Mouse (Mus musculus) hindbrain, postnatal 0 days (tissue): ENCODE measurements around the gene Stat6. TPM values are rescaled to one million over a fixed set of nuclear protein-coding genes. Genes with fewer than 3 reads are reported as not detected.

ENCODE experiments used
- ATAC-seq: fragments of 200-750 bp; cut with Nextera tagmentation; 2 replicates; pipeline ENCODE4 v1.8.0; 2017; ENCODE audit warnings: mild to moderate bottlenecking, moderate TSS enrichment, moderate library complexity
- DNase-seq: peaks from one replicate; pipeline ENCODE4 v3.0.0-alpha.2; 2015; ENCODE audit warnings: low spot score
- H3K27ac ChIP-seq: fragments of 300-500 bp; sonication (generic); 2 replicates; pipeline ENCODE4 v1.5.1; 2014; ENCODE audit warnings: mild to moderate bottlenecking
- H3K27me3 ChIP-seq: fragments of 300-500 bp; sonication (generic); 2 replicates; pipeline ENCODE4 v1.6.1; 2014; ENCODE audit warnings: low read length, mixed read lengths; ENCODE audit not compliant: insufficient read depth
- H3K36me3 ChIP-seq: fragments of 300-500 bp; sonication (generic); 2 replicates; pipeline ENCODE4 v1.6.1; 2014; ENCODE audit warnings: low read length, mixed read lengths; ENCODE audit not compliant: insufficient read depth
- H3K4me1 ChIP-seq: fragments of 300-500 bp; sonication (generic); 2 replicates; pipeline ENCODE4 v1.6.1; 2014; ENCODE audit warnings: antibody characterized with exemption, low read length, mixed read lengths; ENCODE audit not compliant: insufficient read depth
- H3K4me2 ChIP-seq: fragments of 300-500 bp; sonication (generic); 2 replicates; pipeline ENCODE4 v1.6.1; 2014; ENCODE audit warnings: low read depth, mild to moderate bottlenecking, low read length, moderate library complexity, mixed read lengths
- H3K4me3 ChIP-seq: fragments of 300-500 bp; sonication (generic); 2 replicates; pipeline ENCODE4 v1.5.1; 2014; ENCODE audit warnings: low read length
- H3K9ac ChIP-seq: fragments of 300-500 bp; sonication (generic); replicated peaks from 2 replicates; pipeline ENCODE4 v1.6.1; 2014; ENCODE audit warnings: mild to moderate bottlenecking, low read length, moderate library complexity, mixed read lengths
- H3K9me3 ChIP-seq: fragments of 300-500 bp; sonication (generic); 2 replicates; pipeline ENCODE4 v1.6.1; 2016; ENCODE audit warnings: low read length, mixed read lengths
- CTCF ChIP-seq: IDR thresholded peaks from 2 replicates; pipeline ENCODE4 v1.5.1; 2016; ENCODE audit warnings: antibody characterized with exemption, control low read depth, low read depth
- WGBS: fragments of 180-500 bp; shearing (Covaris S2); extraction: QIAGEN DNeasy Blood & Tissue Kit; methylation state at CpG from one replicate; pipeline ENCODE4 v1.1.7; 2014; 5-methylcytosine and 5-hydroxymethylcytosine counted together
- polyA plus RNA-seq: library from polyadenylated mRNA; unstranded; fragments of >200 nt; fragmentation: Nextera tagmentation; extraction: Ambion mirVana; gene quantifications from 2 replicates; pipeline ENCODE4 v1.2.1, GENCODE M21; 2015
- total RNA-seq: library from RNA; depleted of rRNA; stranded (reverse); fragments of >200 nt; gene quantifications from 2 replicates; pipeline ENCODE4 v1.2.3, GENCODE M21; 2014; rRNA removed

Gene Stat6
- total RNA-seq (5.3 and 9.5 TPM in 2 replicates), polyA plus RNA-seq (4.7 and 5.3 TPM in 2 replicates)

DNA sequence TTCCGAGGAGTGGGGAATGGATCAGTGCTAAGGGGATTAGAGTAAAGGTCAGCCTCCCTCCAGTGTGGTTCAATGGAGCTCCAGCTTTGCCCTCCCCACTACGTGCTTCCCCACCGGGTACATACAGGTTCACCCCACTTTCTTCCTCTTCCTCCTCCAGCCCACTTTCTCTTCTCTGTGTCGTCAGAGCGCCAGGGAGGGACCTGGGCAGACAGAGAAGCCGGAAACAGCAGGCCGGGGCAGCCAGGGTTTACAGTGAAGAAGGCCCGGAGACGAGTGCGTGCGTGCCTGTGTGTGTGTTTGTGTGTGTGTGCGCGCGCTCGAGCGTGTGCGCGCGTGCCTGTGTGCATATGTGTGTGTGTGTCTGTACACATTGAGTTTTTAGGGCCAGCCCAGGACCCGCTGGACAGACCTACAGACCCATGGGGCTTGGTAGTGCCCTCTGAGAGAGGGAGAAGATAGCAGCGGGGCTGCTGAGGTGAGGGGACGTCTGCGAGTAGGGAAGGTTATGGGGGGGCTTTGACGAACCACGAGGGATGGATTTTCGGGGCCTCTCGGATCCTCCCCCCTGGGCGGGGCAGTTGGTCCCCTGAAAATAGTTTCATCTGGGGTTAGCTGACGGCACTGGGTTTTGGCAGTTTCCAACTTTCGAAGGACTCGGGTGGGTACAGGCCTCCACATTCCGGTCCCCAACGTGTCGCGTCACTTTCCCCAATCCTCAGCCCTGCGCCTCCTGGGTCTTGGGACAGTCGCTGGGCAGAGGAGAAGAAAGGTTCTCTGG lies at the start of gene Stat6:
Gene Stat6 (plus strand): TSS at position 215 of the 781 bp plus-strand sequence.
- peak within 1 kb of the TSS; percentile 59 for H3K4me2 ChIP-seq
- peaks cover 25% of the 10 kb centered on the region; the same call in 1 of the 2 replicates for H3K27me3 ChIP-seq
- no peak for TF ChIP-seq CTCF
- H3K27ac ChIP-seq: peak within 1 kb of the TSS; percentile 68
- H3K9ac ChIP-seq: peak within 1 kb of the TSS; percentile 41
- no peaks in the 10 kb centered on the region for H3K9me3 ChIP-seq
- H3K4me3 ChIP-seq: peak within 1 kb of the TSS; percentile 37
- H3K4me1 ChIP-seq: peaks cover 6% of the 10 kb centered on the region; the same call in 1 of the 2 replicates
- WGBS: 8% methylated on average over 37 of the region's 37 CpGs
- ATAC-seq (peak; percentile 63), DNase-seq (no peak)
- no peaks in the 10 kb centered on the region for H3K36me3 ChIP-seq

DNA sequence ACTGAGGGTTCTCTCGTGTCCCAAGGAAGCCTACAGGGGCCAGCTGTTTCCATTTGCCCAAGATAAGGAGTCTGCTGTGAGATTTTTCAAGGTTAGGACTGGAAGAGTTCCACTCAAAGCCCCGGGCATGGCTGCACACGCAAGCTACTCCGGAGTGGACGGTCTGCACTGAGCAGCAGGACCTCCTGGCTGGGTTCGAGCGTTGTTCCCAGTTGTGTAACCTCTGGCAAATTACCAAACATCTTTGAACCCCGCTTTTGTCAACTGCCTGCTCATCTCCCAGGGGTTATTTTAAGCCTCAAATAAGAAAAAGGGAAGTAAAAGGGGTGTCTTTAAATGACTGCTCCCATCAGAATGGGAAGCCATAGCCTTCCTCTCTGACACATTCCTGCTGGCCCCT lies 48.4 kb upstream of the Stat6 start:
- DNase-seq (no peak), ATAC-seq (no peak)
- Histone ChIP-seq H3K9me3 (no peaks in the 10 kb centered on the region), H3K4me2 (no peak overlapping the region), H3K4me3 (no peak overlapping the region), H3K4me1 (peaks cover 11% of the 10 kb centered on the region; the same call in 1 of the 2 replicates), H3K9ac (no peak overlapping the region), H3K36me3 (peaks cover 56% of the 10 kb centered on the region), H3K27ac (no peak overlapping the region), H3K27me3 (no peaks in the 10 kb centered on the region)
- TF ChIP-seq CTCF: no peak
- 74% methylated on average over 8 of the region's 8 CpGs for WGBS

DNA sequence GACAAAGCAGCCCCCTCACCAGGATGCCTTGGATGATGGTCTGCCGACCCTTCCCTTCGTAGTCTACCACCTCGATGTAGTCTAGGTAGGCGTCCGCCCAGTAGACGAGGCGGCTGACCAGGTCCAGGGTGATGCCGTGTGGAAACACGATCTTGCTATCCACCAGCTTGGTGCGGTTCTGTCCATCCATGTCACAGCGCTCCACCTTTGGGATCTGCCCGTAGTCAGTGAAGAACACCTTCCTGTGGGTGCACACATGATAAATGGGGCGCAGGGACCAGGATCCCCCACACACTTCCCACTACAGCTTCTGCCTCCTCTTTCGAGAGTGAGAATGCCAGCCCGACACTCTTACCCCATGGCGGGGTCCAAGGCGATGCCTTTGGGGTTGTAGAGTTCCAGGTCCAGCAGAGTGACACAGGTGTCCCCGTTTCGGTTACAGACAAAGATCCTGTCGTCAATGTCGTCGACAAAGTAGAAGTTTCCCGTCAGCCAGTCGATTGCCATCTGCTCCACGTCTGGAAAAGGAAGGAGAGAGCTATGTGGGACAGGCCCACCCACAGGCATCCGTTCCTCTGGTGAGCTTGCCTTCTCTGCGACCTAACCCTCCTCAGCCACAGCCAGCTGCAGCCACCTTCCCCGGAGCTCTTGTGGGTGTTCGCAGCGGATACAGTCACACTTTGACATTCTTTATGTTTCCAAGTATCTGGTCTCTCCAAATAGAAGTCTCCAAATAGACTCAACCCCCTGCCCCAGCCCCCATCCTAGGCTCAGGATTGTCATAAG lies 47.7 kb upstream of the Stat6 start:
- Histone ChIP-seq H3K27ac (no peak overlapping the region), H3K9me3 (no peaks in the 10 kb centered on the region), H3K4me1 (peaks cover 16% of the 10 kb centered on the region; the same call in 1 of the 2 replicates), H3K4me2 (no peak overlapping the region), H3K9ac (no peak overlapping the region), H3K4me3 (no peak overlapping the region), H3K36me3 (peaks cover 50% of the 10 kb centered on the region), H3K27me3 (no peaks in the 10 kb centered on the region)
- DNase-seq (no peak), ATAC-seq (no peak)
- WGBS: 86% methylated on average over 30 of the region's 30 CpGs
- no peak for TF ChIP-seq CTCF

DNA sequence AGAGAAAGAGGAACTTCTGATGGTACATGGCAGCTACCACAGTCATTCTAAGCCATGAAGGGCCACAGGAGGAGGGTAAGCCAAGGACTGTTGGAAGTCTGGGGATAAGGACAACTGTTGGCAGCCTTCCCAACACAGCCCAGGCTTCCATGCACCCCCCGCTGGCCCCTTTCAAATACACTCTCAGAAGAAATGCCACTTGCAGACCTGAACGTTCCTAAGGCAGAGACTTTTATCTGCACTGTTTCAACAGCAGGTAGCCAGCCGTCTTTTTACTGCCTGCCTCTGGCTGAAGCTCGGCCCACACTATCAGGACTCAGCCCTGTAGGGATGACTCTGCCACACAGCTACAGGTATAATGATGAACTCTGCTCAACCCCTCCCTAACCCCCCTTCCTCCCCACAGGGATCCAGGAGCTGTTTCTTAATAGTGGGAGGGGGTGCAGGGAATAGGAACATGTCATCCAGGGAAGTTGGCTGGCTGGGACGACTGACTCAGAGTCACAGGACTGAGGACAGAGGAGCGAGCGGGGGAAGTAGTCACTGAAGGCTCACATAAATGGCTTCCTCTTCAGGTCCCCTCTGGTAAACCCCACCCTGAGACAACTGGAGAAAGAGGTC lies 46.4 kb upstream of the Stat6 start:
- DNase-seq (peak; percentile 64), ATAC-seq (no peak)
- Histone ChIP-seq H3K36me3 (peaks cover 48% of the 10 kb centered on the region), H3K4me3 (no peak overlapping the region), H3K4me2 (no peak overlapping the region), H3K27ac (peak overlapping the region; percentile 73), H3K9ac (no peak overlapping the region), H3K9me3 (no peaks in the 10 kb centered on the region), H3K4me1 (peaks cover 16% of the 10 kb centered on the region; the same call in 1 of the 2 replicates), H3K27me3 (no peaks in the 10 kb centered on the region)
- no peak for TF ChIP-seq CTCF
- 30% methylated on average over 7 of the region's 7 CpGs for WGBS

DNA sequence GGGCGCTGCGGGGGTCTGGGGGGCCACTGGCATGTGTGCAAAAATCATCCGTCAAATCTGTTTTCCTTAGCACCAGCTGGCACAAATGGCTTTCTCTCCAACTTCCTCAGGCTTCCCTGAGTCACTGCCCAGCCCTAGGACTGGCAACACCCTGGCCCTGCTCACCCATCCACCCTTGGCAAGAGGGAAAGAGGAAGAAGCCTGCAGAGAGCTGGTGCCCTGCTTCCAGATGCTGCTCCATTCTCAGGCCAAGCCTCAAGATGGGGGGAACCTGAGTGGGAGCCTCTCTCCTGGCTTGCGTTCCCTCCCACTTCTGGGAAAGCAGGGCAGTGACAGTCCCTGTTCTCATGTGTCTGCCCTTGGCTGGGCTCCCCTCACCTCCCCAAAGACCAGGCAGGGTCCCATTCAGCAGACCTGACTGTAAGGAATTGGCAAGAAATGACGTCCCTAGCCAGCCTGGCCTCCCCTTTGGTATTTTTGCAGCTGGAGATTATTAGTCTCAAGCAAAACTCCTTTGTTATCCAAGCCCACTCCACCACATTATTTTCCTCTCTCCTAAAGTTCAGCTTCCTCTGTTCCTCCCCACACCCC lies 45.4 kb upstream of the Stat6 start:
- Histone ChIP-seq H3K27me3 (no peaks in the 10 kb centered on the region), H3K27ac (peak overlapping the region; percentile 73), H3K36me3 (peaks cover 46% of the 10 kb centered on the region), H3K4me3 (no peak overlapping the region), H3K9ac (no peak overlapping the region), H3K9me3 (no peaks in the 10 kb centered on the region), H3K4me2 (no peak overlapping the region), H3K4me1 (peaks cover 16% of the 10 kb centered on the region; the same call in 1 of the 2 replicates)
- ATAC-seq (peak; percentile 64), DNase-seq (peak; percentile 66)
- WGBS: 42% methylated on average over 5 of the region's 5 CpGs
- no peak for TF ChIP-seq CTCF

DNA sequence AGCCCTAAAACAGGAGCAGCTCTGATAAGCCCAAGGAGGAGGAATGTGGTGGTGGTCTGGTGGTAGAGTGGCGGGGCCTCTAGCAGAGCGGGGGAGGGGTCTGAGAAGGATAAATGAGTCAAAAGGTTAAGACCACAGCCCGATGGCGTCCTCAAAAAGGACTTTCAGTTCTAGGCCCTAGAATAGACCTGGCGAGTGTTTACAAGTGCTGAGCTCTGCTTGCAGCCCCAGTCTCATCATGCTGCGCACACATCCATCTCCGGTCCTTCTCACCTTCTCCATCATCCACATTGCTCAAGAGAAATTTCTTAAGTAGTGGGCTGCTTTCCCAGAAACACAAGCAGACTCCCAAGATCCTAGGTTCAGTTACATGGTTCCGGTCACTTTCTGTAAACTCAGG lies 44.2 kb upstream of the Stat6 start:
- Histone ChIP-seq H3K27ac (no peak overlapping the region), H3K4me1 (peaks cover 16% of the 10 kb centered on the region; the same call in 1 of the 2 replicates), H3K27me3 (no peaks in the 10 kb centered on the region), H3K9me3 (no peaks in the 10 kb centered on the region), H3K36me3 (peaks cover 34% of the 10 kb centered on the region), H3K9ac (no peak overlapping the region), H3K4me2 (no peak overlapping the region), H3K4me3 (no peak overlapping the region)
- 77% methylated on average over 8 of the region's 8 CpGs for WGBS
- ATAC-seq: no peak
- no peak for DNase-seq
- TF ChIP-seq CTCF: no peak
